Mouse (Mus musculus) cortical plate, adult 2 months (tissue): ENCODE results near the gene Stk36. TPM values are rescaled to one million over a fixed set of nuclear protein-coding genes. Genes with fewer than 3 reads are reported as not detected.

Experiments
- H3K27ac ChIP-seq: fragments of 200-500 bp; 2 replicates; pipeline ENCODE4 v1.5.1; 2012; ENCODE audit warnings: low read length, control low read depth, inconsistent platforms; ENCODE audit not compliant: insufficient read depth
- H3K4me1 ChIP-seq: fragments of 200-500 bp; 2 replicates; pipeline ENCODE4 v1.6.1; 2011; ENCODE audit warnings: low read length; ENCODE audit not compliant: control insufficient read depth, insufficient read depth
- H3K4me3 ChIP-seq: fragments of 200-500 bp; 2 replicates; pipeline ENCODE4 v1.5.1; 2011; ENCODE audit warnings: mild to moderate bottlenecking, low read length, control low read depth; ENCODE audit not compliant: insufficient read depth
- CTCF ChIP-seq: fragments of 200-500 bp; IDR thresholded peaks from 2 replicates; pipeline ENCODE4 v1.5.1; 2011; ENCODE audit warnings: mild to moderate bottlenecking, control low read depth, low read length; ENCODE audit not compliant: insufficient read depth; ENCODE audit errors: extremely low read depth
- POLR2A ChIP-seq: fragments of 200-500 bp; IDR thresholded peaks from 2 replicates; pipeline ENCODE4 v1.6.1; 2011; ENCODE audit warnings: mild to moderate bottlenecking, low read length, control low read depth; ENCODE audit not compliant: insufficient read depth; ENCODE audit errors: extremely low read depth
- polyA plus RNA-seq: library from polyadenylated mRNA; depleted of rRNA; stranded (reverse); fragments of >200 nt; gene quantifications from 2 replicates; pipeline ENCODE4 v1.2.3, GENCODE M21; 2012; rRNA removed

Stk36 gene
- polyA plus RNA-seq, result 3.7 and 4.4 TPM in 2 replicates

GRCm38 (mm10) chr1:74601267-74601962, at the start of gene Stk36, which contains the start of gene Rnf25:
Gene Stk36 (plus strand): TSS chr1:74601445.
Gene Rnf25 (minus strand): TSS chr1:74601397.
- TF ChIP-seq CTCF, result no peak
- TF ChIP-seq POLR2A, result peak; percentile 92
- Histone ChIP-seq H3K27ac (0 out of 2 replicates have a peak within 1 kb of the TSS, but pooled peaks have one; percentile 17), H3K4me1 (peaks cover 2% of the 10 kb centered on the region; the same call in 1 of the 2 replicates), H3K4me3 (peak within 1 kb of the TSS; percentile 81)

- TF ChIP-seq CTCF, result no peak
- TF ChIP-seq POLR2A, result no peak
- Histone ChIP-seq H3K27ac (no peak overlapping the region), H3K4me3 (no peak overlapping the region), H3K4me1 (no peaks in the 10 kb centered on the region)
Observed at GRCm38 (mm10) chr1:74559061-74559460, 42.2 kb upstream of the Stk36 start.

GRCm38 (mm10) chr1:74565834-74566233, 35.4 kb upstream of the Stk36 start:
- Histone ChIP-seq H3K27ac (no peak overlapping the region), H3K4me1 (no peaks in the 10 kb centered on the region), H3K4me3 (no peak overlapping the region)
- TF ChIP-seq POLR2A, result no peak
- TF ChIP-seq CTCF, result no peak

GRCm38 (mm10) chr1:74569739-74570719, 31.2 kb upstream of the Stk36 start:
- TF ChIP-seq POLR2A, result no peak
- TF ChIP-seq CTCF, result no peak
- Histone ChIP-seq H3K27ac (no peak overlapping the region), H3K4me1 (no peaks in the 10 kb centered on the region), H3K4me3 (no peak overlapping the region)

GRCm38 (mm10) chr1:74582621-74583020, 18.6 kb upstream of the Stk36 start:
- Histone ChIP-seq H3K27ac (no peak overlapping the region), H3K4me1 (peaks cover 5% of the 10 kb centered on the region; the same call in 1 of the 2 replicates), H3K4me3 (no peak overlapping the region)
- TF ChIP-seq CTCF, result no peak
- no peak for TF ChIP-seq POLR2A

- TF ChIP-seq POLR2A (no peak), CTCF (no peak)
- no peak overlapping the region for H3K27ac ChIP-seq
- H3K4me3 ChIP-seq, result no peak overlapping the region
- peaks cover 8% of the 10 kb centered on the region; the same call in 1 of the 2 replicates for H3K4me1 ChIP-seq
Observed at GRCm38 (mm10) chr1:74584616-74585398, 16.4 kb upstream of the Stk36 start.

GRCm38 (mm10) chr1:74587233-74587772, 13.9 kb upstream of the Stk36 start:
- peak overlapping the region; percentile 57 for H3K4me3 ChIP-seq
- H3K4me1 ChIP-seq, result peaks cover 8% of the 10 kb centered on the region; the same call in 1 of the 2 replicates
- peak overlapping the region; percentile 0; the same call in 1 of the 2 replicates for H3K27ac ChIP-seq
- TF ChIP-seq CTCF (no peak), POLR2A (peak; percentile 41; the same call in 1 of the 2 replicates)

- H3K4me3 ChIP-seq, result peak within 1 kb of the TSS; percentile 57
- H3K27ac ChIP-seq, result peak within 1 kb of the TSS; percentile 66
- H3K4me1 ChIP-seq, result peaks cover 8% of the 10 kb centered on the region; the same call in 1 of the 2 replicates
- TF ChIP-seq POLR2A (peak; percentile 64; the same call in 1 of the 2 replicates), CTCF (no peak)
Observed at GRCm38 (mm10) chr1:74587773-74588445, 13.3 kb upstream of the Stk36 start, which contains the start of the genes Zfp142 and Bcs1l. Gene Zfp142 (minus strand): TSS chr1:74588246. Gene Bcs1l (plus strand): TSS chr1:74588289.
